Mouse (Mus musculus): ENCODE results near the gene Zbtb38. TPM values are rescaled to one million over a fixed set of nuclear protein-coding genes. Genes with fewer than 3 reads are reported as not detected.
A peak's percentile ranks its signal among the peaks of the same experiment; 100 is the strongest.
"Not testable (repeated sequence)": the region's sequence is repeated elsewhere in the genome, so short reads cannot be mapped to it uniquely, and the experiment has no call there.

Zbtb38 gene
- polyA plus RNA-seq, 1 experiment: 14.8 TPM

DNA sequence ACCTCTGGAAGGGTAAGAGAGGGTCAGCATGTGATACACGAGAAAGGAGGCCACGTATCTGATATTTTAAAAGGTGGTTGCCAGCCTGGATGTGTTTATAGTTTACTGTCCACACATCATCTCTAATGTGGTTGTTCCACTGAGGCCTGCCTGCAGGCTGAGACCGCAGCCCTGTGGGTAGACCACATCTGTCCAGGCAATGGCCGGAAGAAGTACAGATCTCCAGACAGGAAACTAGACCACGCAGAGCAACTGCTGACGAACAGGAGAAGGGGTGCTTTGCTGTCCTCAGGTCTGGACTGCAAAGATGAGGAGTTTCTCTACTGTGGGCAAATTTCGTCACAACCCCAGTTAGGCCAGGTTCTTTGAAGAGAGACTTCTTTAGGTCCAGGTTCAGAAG, 101.8 kb downstream of the Zbtb38 start:
- 8% methylated on average over 7 of the region's 7 CpGs for WGBS
- Histone ChIP-seq H3K27ac (ENCODE audit: control insufficient read depth, insufficient read depth, low read depth, low read length, poor library complexity) (no peak overlapping the region), H3K4me1 (ENCODE audit: control insufficient read depth, insufficient read depth, low read length) (peaks cover 7% of the 10 kb centered on the region; the same call in 1 of the 2 replicates), H3K4me3 (replicated peaks; ENCODE audit: control insufficient read depth, low read depth, low read length) (no peak overlapping the region)
- TF ChIP-seq POLR2A (IDR thresholded peaks at IDR 0.05; ENCODE audit: borderline replicate concordance, control insufficient read depth, low read depth, low read length): no peak

DNA sequence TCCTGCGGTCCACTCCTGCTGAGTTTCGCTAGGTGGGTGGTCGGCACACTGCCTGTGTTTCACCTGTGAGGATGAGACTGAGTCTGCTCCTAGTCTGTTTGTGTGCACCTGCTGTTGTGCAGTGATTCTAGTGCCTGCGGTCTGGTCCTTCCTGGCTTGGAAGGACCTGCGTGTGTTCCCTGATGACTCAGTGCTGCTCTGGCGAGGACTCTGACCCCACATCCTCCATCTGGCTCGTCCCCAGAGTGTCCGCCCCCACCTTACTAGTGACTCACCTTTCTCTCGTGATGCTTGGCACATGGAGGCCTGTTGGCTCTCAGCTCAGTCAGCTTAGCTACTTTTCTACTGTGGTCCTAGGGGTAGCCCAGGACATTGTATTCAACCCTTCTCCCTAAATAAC, 102.7 kb downstream of the Zbtb38 start:
- no peak overlapping the region for H3K27ac ChIP-seq (ENCODE audit: control insufficient read depth, insufficient read depth, low read depth, low read length, poor library complexity)
- H3K4me3 ChIP-seq (replicated peaks; ENCODE audit: control insufficient read depth, low read depth, low read length): no peak overlapping the region
- WGBS: 20% methylated on average over 9 of the region's 9 CpGs
- no peak for TF ChIP-seq POLR2A (IDR thresholded peaks at IDR 0.05; ENCODE audit: borderline replicate concordance, control insufficient read depth, low read depth, low read length)
- TF ChIP-seq CTCF (IDR thresholded peaks at IDR 0.05; ENCODE audit: control insufficient read depth, insufficient read depth, low read length): no peak
- H3K4me1 ChIP-seq (ENCODE audit: control insufficient read depth, insufficient read depth, low read length): peaks cover 9% of the 10 kb centered on the region; the same call in 1 of the 2 replicates

DNA sequence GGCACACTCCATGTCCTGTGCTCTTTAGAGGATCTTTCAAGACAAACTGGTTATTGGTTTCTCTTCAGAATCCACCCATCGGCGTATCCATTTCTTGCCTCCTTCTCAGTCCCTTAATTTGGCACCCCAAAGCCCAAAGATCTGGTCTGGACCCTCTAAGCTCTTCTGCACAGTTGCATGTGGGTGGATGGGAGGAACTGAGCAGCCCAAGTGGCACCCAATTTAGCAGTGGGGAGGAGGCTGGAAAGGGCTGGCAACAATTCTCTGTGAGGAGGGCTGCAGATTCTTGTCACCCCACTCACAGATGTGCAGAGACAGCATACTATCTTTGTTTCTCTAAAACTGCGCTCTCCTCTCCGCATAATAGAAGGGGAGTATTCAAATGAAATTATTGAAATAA, 103.3 kb downstream of the Zbtb38 start:
- H3K4me3 ChIP-seq (replicated peaks; ENCODE audit: control insufficient read depth, low read depth, low read length): no peak overlapping the region
- no peak overlapping the region for H3K27ac ChIP-seq (ENCODE audit: control insufficient read depth, insufficient read depth, low read depth, low read length, poor library complexity)
- TF ChIP-seq POLR2A (IDR thresholded peaks at IDR 0.05; ENCODE audit: borderline replicate concordance, control insufficient read depth, low read depth, low read length): no peak
- TF ChIP-seq CTCF (IDR thresholded peaks at IDR 0.05; ENCODE audit: control insufficient read depth, insufficient read depth, low read length): no peak
- peaks cover 10% of the 10 kb centered on the region; the same call in 1 of the 2 replicates for H3K4me1 ChIP-seq (ENCODE audit: control insufficient read depth, insufficient read depth, low read length)
- WGBS: 81% methylated on average over 4 of the region's 4 CpGs

DNA sequence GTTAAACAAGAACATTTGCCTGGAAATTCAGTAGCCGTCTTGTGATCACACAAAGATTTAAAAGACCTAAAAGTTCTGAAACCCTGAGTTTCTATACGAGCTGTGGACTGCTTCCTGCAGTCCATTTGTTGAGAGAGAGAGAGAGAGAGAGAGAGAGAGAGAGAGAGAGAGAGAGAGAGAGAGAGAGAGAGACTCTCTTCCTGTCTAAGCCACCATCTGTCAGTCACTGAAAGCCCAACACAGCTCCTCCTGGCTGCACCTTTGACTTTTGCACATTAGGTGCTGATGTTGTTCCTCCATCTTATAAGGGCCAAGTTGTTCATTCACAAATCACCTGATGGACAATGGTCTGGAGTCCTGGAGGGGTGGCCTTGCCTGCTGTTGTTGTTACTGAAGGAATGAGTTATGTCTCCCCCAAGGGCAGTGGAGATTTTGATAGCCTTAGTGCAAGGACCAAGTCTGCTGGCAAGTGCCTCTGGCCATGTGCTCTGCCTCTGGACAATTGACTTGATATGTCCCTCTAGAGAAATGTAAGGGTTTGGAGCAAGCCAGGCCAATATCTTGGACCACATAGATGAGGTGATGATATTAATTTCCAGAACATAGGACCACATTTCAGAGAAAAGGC, 105.8 kb downstream of the Zbtb38 start:
- Histone ChIP-seq H3K27ac (ENCODE audit: control insufficient read depth, insufficient read depth, low read depth, low read length, poor library complexity) (no peak overlapping the region), H3K4me1 (ENCODE audit: control insufficient read depth, insufficient read depth, low read length) (peaks cover 10% of the 10 kb centered on the region; the same call in 1 of the 2 replicates), H3K4me3 (replicated peaks; ENCODE audit: control insufficient read depth, low read depth, low read length) (no peak overlapping the region)
- 32% methylated on average over 2 of the region's 2 CpGs for WGBS
- TF ChIP-seq CTCF (IDR thresholded peaks at IDR 0.05; ENCODE audit: control insufficient read depth, insufficient read depth, low read length) (no peak), POLR2A (IDR thresholded peaks at IDR 0.05; ENCODE audit: borderline replicate concordance, control insufficient read depth, low read depth, low read length) (no peak)

DNA sequence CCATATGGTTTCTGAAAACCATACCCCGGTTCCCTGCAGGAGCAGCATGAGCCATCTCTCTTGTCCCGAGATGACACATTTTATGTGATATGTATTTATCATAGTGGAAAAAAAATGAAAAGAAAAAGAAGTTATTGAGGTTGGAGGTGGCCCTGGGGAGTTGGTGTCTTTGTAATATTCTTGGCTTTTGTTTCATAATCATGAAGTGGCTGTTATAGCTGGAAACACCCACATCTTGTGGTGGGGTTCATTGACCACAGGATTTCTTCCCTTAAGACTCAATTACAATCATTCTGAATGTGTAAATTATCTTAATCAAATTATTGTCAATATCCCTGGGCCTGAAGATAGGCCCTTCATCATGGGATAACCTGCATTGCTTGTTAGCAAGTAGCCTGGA, 107.8 kb downstream of the Zbtb38 start:
- Histone ChIP-seq H3K4me1 (ENCODE audit: control insufficient read depth, insufficient read depth, low read length) (peaks cover 6% of the 10 kb centered on the region; the same call in 1 of the 2 replicates), H3K4me3 (replicated peaks; ENCODE audit: control insufficient read depth, low read depth, low read length) (no peak overlapping the region), H3K27ac (ENCODE audit: control insufficient read depth, insufficient read depth, low read depth, low read length, poor library complexity) (no peak overlapping the region)
- WGBS: 35% methylated on average over 2 of the region's 2 CpGs
- TF ChIP-seq CTCF (IDR thresholded peaks at IDR 0.05; ENCODE audit: control insufficient read depth, insufficient read depth, low read length): no peak
- TF ChIP-seq POLR2A (IDR thresholded peaks at IDR 0.05; ENCODE audit: borderline replicate concordance, control insufficient read depth, low read depth, low read length): no peak

DNA sequence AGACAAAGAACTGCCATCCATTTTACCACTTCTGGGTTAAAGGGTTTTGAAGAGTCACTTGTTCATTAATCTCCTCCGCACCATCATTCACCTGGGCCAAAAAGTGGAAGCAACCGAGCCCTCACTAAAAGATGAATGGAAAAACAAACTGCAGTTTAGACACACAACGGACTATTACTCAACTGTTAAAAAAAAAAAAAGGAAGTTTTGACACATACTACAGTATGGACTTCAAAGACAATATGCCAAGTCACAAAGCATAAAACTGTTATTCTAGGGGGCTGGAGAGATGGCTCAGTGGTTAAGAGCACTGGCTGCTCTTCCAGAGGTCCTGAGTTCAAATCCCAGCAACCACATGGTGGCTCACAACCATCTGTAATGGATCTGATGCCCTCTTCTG, 108.6 kb downstream of the Zbtb38 start:
- 19% methylated on average over 3 of the region's 3 CpGs for WGBS
- not testable (repeated sequence) for H3K27ac ChIP-seq (ENCODE audit: control insufficient read depth, insufficient read depth, low read depth, low read length, poor library complexity); H3K4me3 ChIP-seq (replicated peaks; ENCODE audit: control insufficient read depth, low read depth, low read length); H3K4me1 ChIP-seq (ENCODE audit: control insufficient read depth, insufficient read depth, low read length)

DNA sequence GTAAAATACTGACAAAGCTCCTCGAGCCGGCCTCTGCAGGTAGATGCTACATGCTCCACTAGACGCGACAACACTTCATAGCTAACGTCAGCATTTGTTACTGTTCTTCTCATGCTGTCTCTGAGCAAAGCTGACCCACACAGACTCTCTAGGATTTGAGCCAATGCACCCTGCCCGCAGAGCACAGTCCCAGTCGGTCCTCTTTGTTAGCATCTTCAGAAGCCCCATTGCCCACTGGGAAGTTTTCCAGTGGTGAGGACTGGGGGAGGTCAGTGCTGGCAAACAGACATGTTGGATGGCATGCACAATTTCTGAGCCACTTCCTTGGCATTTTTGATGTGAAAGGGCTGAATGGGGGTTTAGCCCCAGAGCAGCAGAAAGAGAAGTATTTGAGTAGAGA, 113.2 kb downstream of the Zbtb38 start:
- TF ChIP-seq POLR2A (IDR thresholded peaks at IDR 0.05; ENCODE audit: borderline replicate concordance, control insufficient read depth, low read depth, low read length) (no peak), CTCF (IDR thresholded peaks at IDR 0.05; ENCODE audit: control insufficient read depth, insufficient read depth, low read length) (no peak)
- 86% methylated on average over 7 of the region's 7 CpGs for WGBS
- Histone ChIP-seq H3K4me1 (ENCODE audit: control insufficient read depth, insufficient read depth, low read length) (peaks cover 9% of the 10 kb centered on the region; the same call in 1 of the 2 replicates), H3K27ac (ENCODE audit: control insufficient read depth, insufficient read depth, low read depth, low read length, poor library complexity) (no peak overlapping the region), H3K4me3 (replicated peaks; ENCODE audit: control insufficient read depth, low read depth, low read length) (no peak overlapping the region)

DNA sequence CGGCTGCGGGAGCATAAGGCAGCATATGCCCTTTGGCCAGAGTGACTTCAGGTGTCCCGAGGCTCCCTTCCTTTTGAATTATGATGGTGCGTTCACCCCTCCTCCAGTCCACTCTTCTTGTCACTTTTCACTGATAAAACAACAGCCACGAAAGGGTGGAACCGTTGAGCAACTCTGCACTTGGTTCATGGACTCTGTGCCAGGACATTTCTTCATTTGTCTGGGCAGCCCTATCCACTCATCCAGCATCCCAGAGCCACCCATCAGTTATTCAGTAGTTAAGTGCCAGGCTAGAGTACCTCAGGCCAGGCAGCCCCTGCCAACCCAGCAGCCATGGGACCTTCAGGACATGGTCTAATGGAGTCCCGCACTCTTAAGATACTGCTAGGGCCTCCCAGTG, 114.1 kb downstream of the Zbtb38 start:
- WGBS: 44% methylated on average over 7 of the region's 7 CpGs
- no peak overlapping the region for H3K4me3 ChIP-seq (replicated peaks; ENCODE audit: control insufficient read depth, low read depth, low read length)
- peak overlapping the region; percentile 26; the same call in 1 of the 2 replicates for H3K27ac ChIP-seq (ENCODE audit: control insufficient read depth, insufficient read depth, low read depth, low read length, poor library complexity)
- H3K4me1 ChIP-seq (ENCODE audit: control insufficient read depth, insufficient read depth, low read length): peaks cover 11% of the 10 kb centered on the region; the same call in 1 of the 2 replicates
- TF ChIP-seq CTCF (IDR thresholded peaks at IDR 0.05; ENCODE audit: control insufficient read depth, insufficient read depth, low read length) (no peak), POLR2A (IDR thresholded peaks at IDR 0.05; ENCODE audit: borderline replicate concordance, control insufficient read depth, low read depth, low read length) (no peak)

DNA sequence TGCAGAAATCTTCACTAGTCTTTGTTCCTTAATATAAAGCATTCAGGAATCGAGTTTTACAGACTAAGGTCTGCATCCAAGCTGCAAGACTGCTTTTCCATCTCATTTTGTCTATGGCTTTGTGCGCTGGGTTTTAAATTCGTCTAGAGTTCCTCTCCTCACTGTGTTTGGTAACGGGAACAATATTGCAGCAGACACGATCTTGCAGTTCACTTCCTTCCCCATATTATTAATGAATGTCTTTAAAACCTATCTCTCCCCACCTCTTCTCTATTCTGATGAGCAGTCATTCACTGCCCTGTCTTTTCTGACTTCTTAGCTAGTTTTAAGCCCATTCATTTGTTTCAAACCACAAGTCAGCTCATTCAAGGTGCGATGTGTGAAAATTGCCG, 115.5 kb downstream of the Zbtb38 start:
- 6% methylated on average over 7 of the region's 7 CpGs for WGBS
- peaks cover 13% of the 10 kb centered on the region for H3K4me1 ChIP-seq (ENCODE audit: control insufficient read depth, insufficient read depth, low read length)
- no peak overlapping the region for H3K4me3 ChIP-seq (replicated peaks; ENCODE audit: control insufficient read depth, low read depth, low read length)
- H3K27ac ChIP-seq (ENCODE audit: control insufficient read depth, insufficient read depth, low read depth, low read length, poor library complexity): no peak overlapping the region
- TF ChIP-seq CTCF (IDR thresholded peaks at IDR 0.05; ENCODE audit: control insufficient read depth, insufficient read depth, low read length) (no peak), POLR2A (IDR thresholded peaks at IDR 0.05; ENCODE audit: borderline replicate concordance, control insufficient read depth, low read depth, low read length) (no peak)
